Mouse (Mus musculus) adrenal gland, postnatal 4 days (tissue): Measurements from ENCODE around the gene Ssty1. TPM values are rescaled to one million over a fixed set of nuclear protein-coding genes. Genes with fewer than 3 reads are reported as not detected.
"Not testable (repeated sequence)": the region's sequence is repeated elsewhere in the genome, so short reads cannot be mapped to it uniquely, and the experiment has no call there.

ENCODE experiments used
- DNase-seq, 2 experiments: peaks; one replicate each; pipeline ENCODE4 v3.0.0; 2021 to 2022; ENCODE audit warnings: low spot score in 2 of 2, mixed read lengths in 2 of 2
- long read RNA-seq, 2 experiments: library from polyadenylated mRNA; stranded (forward); transcript quantifications; one replicate each; pipeline ENCODE4 v2.0.0; 2021
- total RNA-seq, 2 experiments: library from RNA; stranded (reverse); gene quantifications; 2 replicates each; pipeline ENCODE4 v1.2.3; 2021

The Ssty1 gene
- total RNA-seq, result not detected
- long read RNA-seq, experiment 1, result 0 reads
- long read RNA-seq, experiment 2, result 0 reads

DNA sequence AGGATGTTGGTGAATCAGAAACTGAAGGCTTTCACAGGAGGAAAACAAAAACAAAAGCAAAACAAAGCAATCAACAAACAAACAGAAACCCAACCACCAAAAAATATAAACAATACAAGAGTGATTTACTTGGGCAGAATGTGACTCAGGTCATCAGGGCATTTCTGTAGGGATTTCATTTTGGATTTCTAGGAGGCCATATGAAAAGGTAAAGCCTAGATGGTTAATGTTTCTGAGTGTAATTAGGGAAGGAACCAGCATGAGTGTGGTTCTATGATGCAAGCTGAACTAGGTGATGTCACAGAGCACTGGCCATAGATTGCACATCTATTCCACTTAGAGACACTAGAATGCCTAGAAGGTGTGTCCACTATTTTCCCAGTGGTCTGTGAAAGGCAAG, at the start of gene Ssty1:
Gene Ssty1 (plus strand): TSS at position 301 of the 400 bp plus-strand sequence.
- not testable (repeated sequence) for DNase-seq

DNA sequence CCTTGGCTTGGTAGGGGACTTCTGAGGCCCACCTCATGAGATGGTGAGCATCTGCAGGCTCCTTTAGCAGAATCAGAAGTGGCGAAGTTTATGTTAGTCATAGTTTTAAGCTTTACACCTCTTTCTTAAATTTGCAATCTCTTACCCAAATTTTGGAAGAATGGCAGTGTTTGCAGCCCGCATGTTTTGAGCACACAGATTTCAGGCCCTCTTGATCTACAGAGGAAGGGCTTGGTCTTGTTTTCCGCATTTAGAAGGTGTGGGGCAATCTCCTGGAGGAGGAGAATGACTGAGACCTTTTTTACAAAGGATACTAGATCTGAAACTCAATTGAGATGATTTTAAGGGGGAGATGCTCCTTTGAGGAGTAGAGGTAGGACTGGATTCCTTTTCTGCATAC, 27.2 kb upstream of the Ssty1 start, which contains the start of gene Gm21764:
Gene Gm21764 (minus strand): TSS at position 101 of the 400 bp plus-strand sequence.
- DNase-seq, result not testable (repeated sequence)

Other genes with a start within 250 kb of the Ssty1 start
- not detected for gene Gm21904, start 242.8 kb upstream of the Ssty1 start, total RNA-seq
- gene Gm20772, start 214.4 kb upstream of the Ssty1 start, total RNA-seq, result not detected
- gene Gm20831, start 214.4 kb upstream of the Ssty1 start, total RNA-seq, result not detected
- gene Srsy, start 151.8 kb upstream of the Ssty1 start, total RNA-seq, result not detected
- not detected for gene Gm21764, start 27.3 kb upstream of the Ssty1 start, total RNA-seq